Mouse (Mus musculus): ENCODE measurements around the gene Bad.

DNA sequence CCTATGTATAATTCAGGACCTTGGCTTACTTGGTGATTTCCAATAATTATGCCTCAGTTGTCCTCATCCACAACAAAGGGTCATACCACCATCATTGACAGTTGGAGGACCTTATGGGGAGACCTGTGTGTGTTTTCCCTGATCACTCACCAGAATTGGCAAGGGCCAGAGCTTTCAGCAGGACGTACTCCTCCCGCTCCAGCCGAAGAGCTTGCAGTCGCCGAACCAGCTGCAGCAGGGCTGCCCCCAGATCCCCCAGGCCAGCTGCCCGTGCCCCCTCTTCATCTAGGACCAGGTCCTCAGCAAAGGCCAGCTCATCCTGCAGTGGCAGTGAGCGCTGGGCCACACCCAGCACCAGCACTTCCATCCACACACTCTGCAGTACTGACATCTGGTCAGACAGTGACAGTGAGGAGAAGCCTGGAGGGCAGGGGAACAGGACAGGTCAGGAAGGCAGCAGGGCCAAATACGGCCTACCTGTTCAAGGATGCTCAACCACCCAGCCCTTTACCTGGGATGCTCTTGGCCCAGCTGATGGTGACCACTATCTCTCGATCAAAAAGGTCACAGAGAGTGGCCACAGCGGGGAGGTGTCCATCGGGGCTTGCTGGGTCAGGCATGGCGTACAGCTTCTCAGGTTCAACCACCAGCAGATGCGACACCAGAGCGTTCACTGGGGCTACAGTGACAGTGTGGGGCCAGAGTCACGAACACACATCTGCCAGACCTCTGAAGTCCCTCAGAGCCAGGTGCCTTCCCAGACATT, 29.3 kb upstream of the Bad start:
- TF ChIP-seq CTCF (IDR thresholded peaks at IDR 0.05; ENCODE audit: extremely low read depth, insufficient read depth, low read length) (no peak), POLR2A (IDR thresholded peaks at IDR 0.05; ENCODE audit: extremely low read depth, insufficient read depth, low read length) (no peak)
